Mouse (Mus musculus) inflammation-experienced regulatory T-cells, adult 6 months (primary cell): Measurements from ENCODE around the gene Oosp1. TPM values are rescaled to one million over a fixed set of nuclear protein-coding genes. Genes with fewer than 3 reads are reported as not detected.

Source experiments
- polyA plus RNA-seq, 3 experiments: library from polyadenylated mRNA; unstranded; fragments of 100-300 nt; shearing (Covaris generic); gene quantifications; one replicate each; pipeline ENCODE4 v1.2.1; 2017

The Oosp1 gene
- polyA plus RNA-seq, 3 experiments from 2014 or later: not detected

Other genes with a start within 250 kb of the Oosp1 start
- gene Ms4a4b, start 247.6 kb downstream of the Oosp1 start, polyA plus RNA-seq: 1,000 to 10,000 TPM; 2,395 to 2,899 (median 2,705) TPM
- gene Ms4a6c, start 221.8 kb downstream of the Oosp1 start, polyA plus RNA-seq: 10 to 100 TPM; 17.0 to 36.7 (median 21.0) TPM
- gene Gm8369, start 205.2 kb downstream of the Oosp1 start, polyA plus RNA-seq: 100 to 1,000 TPM; 382 to 635 (median 544) TPM
- 1,000 to 10,000 TPM; 1,170 to 1,320 (median 1,200) TPM for gene Ms4a6b, start 174.6 kb downstream of the Oosp1 start, polyA plus RNA-seq
- gene Ms4a4d, start 154.3 kb downstream of the Oosp1 start, polyA plus RNA-seq: 1 to 10 TPM; 2.1 to 5.3 (median 3.7) TPM
- 10 to 100 TPM; 17.3 to 36.2 (median 20.1) TPM for gene Ms4a6d, start 86.3 kb downstream of the Oosp1 start, polyA plus RNA-seq
- under 1 TPM in 1 of 3 experiments, not detected in 2; 0.26 TPM for gene Ms4a2, start 67.4 kb downstream of the Oosp1 start, polyA plus RNA-seq
- not detected for gene Ms4a3, start 50.3 kb downstream of the Oosp1 start, polyA plus RNA-seq
- gene Oosp2, start 30.6 kb downstream of the Oosp1 start, polyA plus RNA-seq: not detected
- gene Oosp3, start 5.9 kb upstream of the Oosp1 start, polyA plus RNA-seq: not detected
- not detected for gene Gif, start 56.4 kb upstream of the Oosp1 start, polyA plus RNA-seq
- 10 to 100 TPM; 34.9 to 46.7 (median 44.9) TPM for gene Mrpl16, start 79.2 kb upstream of the Oosp1 start, polyA plus RNA-seq
- 1 to 10 TPM; 2.1 to 3.3 (median 3.2) TPM for gene Stx3, start 128.3 kb upstream of the Oosp1 start, polyA plus RNA-seq
- gene Olfr1417, start 148.1 kb upstream of the Oosp1 start, polyA plus RNA-seq: not detected
- gene Olfr1418, start 169.9 kb upstream of the Oosp1 start, polyA plus RNA-seq: not detected
- not detected for gene Olfr1419, start 184.0 kb upstream of the Oosp1 start, polyA plus RNA-seq
- gene Olfr1420, start 195.4 kb upstream of the Oosp1 start, polyA plus RNA-seq: under 1 TPM in 1 of 3 experiments, not detected in 2; 0.31 TPM
- 10 to 100 TPM; 15.0 to 18.6 (median 17.1) TPM for gene Patl1, start 221.2 kb upstream of the Oosp1 start, polyA plus RNA-seq